Mouse (Mus musculus): ENCODE measurements around the gene Glis3. TPM values are rescaled to one million over a fixed set of nuclear protein-coding genes. Genes with fewer than 3 reads are reported as not detected.

Glis3 gene
- polyA plus RNA-seq, 1 experiment from 2014 or later = 4.4 TPM

DNA sequence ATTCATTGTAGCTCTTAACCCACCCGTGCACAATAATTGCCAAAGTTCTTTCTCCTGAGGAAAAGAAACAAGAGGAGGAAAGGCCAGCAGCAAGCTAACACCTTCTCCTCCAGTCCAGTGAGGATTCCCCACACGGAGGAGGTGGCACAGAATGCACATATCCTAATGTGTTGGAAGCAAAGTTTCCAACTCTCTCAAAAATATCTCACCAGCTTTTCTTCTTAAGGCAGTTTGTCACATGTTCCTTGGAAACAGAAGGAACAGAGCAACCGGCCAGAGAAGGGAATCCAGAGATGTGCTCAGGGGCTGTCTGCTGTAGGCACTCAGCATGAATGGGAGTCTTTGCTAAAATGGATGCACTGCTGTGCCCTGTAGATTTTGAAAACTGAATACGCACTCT, 441.8 kb downstream of the Glis3 start:
- no peak overlapping the region for H3K9ac ChIP-seq (replicated peaks; ENCODE audit: low read length)
- no peaks in the 10 kb centered on the region for H3K36me3 ChIP-seq (ENCODE audit: control insufficient read depth, insufficient read depth, low read length)
- no peak overlapping the region for H3K4me2 ChIP-seq (ENCODE audit: low read length)
- no peaks in the 10 kb centered on the region for H3K9me3 ChIP-seq (ENCODE audit: control insufficient read depth, low read length)
- ATAC-seq (ENCODE audit: low FRiP score, low TSS enrichment) = no peak
- no peaks in the 10 kb centered on the region for H3K4me1 ChIP-seq (ENCODE audit: control insufficient read depth, insufficient read depth, low read length)
- DNase-seq = no peak
- WGBS = 91% methylated on average over 4 of the region's 4 CpGs
- H3K27ac ChIP-seq (replicated peaks; ENCODE audit: low read depth, low read length) = no peak overlapping the region
- no peaks in the 10 kb centered on the region for H3K27me3 ChIP-seq (ENCODE audit: control insufficient read depth, insufficient read depth, low read length)
- H3K4me3 ChIP-seq (replicated peaks; ENCODE audit: low read depth, low read length) = no peak overlapping the region

DNA sequence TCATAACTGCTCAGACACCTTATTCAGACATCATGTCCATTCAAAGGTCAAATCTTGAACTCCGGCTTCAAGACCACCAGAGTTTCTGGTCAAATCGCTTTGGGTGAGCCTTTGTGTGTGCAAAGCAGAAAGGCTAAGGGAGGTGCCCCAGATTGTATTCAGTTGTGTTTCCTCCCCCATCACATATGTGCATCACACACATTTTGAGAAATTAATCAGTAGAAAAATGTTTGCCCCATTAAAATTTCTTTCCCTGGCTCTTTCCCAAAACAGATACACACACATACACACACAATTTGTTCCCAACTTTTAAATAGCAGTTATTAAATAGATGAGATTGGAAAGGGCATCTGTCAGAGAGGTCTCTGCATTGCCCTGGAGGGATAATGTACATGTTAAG, 442.3 kb downstream of the Glis3 start:
- no peak overlapping the region for H3K9ac ChIP-seq (replicated peaks; ENCODE audit: low read length)
- WGBS = 96% methylated on average over 2 of the region's 2 CpGs
- H3K36me3 ChIP-seq (ENCODE audit: control insufficient read depth, insufficient read depth, low read length) = no peaks in the 10 kb centered on the region
- ATAC-seq (ENCODE audit: low FRiP score, low TSS enrichment) = no peak
- H3K4me2 ChIP-seq (ENCODE audit: low read length) = no peak overlapping the region
- H3K4me1 ChIP-seq (ENCODE audit: control insufficient read depth, insufficient read depth, low read length) = no peaks in the 10 kb centered on the region
- no peak for DNase-seq
- H3K27me3 ChIP-seq (ENCODE audit: control insufficient read depth, insufficient read depth, low read length) = no peaks in the 10 kb centered on the region
- H3K4me3 ChIP-seq (replicated peaks; ENCODE audit: low read depth, low read length) = no peak overlapping the region
- H3K9me3 ChIP-seq (ENCODE audit: control insufficient read depth, low read length) = no peaks in the 10 kb centered on the region
- no peak overlapping the region for H3K27ac ChIP-seq (replicated peaks; ENCODE audit: low read depth, low read length)

GRCm38 (mm10) chr19:28235571-28235970, 444.3 kb downstream of the Glis3 start:
- 85% methylated on average over 5 of the region's 5 CpGs for WGBS
- no peak overlapping the region for H3K4me2 ChIP-seq (ENCODE audit: low read length)
- ATAC-seq (ENCODE audit: low FRiP score, low TSS enrichment) = no peak

GRCm38 (mm10) chr19:28235096-28235495, 444.8 kb downstream of the Glis3 start:
- ATAC-seq (ENCODE audit: low FRiP score, low TSS enrichment) (no peak), DNase-seq (no peak)
- Histone ChIP-seq H3K9ac (replicated peaks; ENCODE audit: low read length) (no peak overlapping the region), H3K36me3 (ENCODE audit: control insufficient read depth, insufficient read depth, low read length) (no peaks in the 10 kb centered on the region), H3K27me3 (ENCODE audit: control insufficient read depth, insufficient read depth, low read length) (no peaks in the 10 kb centered on the region), H3K9me3 (ENCODE audit: control insufficient read depth, low read length) (no peaks in the 10 kb centered on the region), H3K4me3 (replicated peaks; ENCODE audit: low read depth, low read length) (no peak overlapping the region), H3K4me2 (ENCODE audit: low read length) (no peak overlapping the region), H3K4me1 (ENCODE audit: control insufficient read depth, insufficient read depth, low read length) (no peaks in the 10 kb centered on the region), H3K27ac (replicated peaks; ENCODE audit: low read depth, low read length) (no peak overlapping the region)
- WGBS = 92% methylated on average over 9 of the region's 9 CpGs

More at GRCm38 (mm10) chr19:28235571-28235970, 444.3 kb downstream of the Glis3 start:
- H3K9ac ChIP-seq (replicated peaks; ENCODE audit: low read length) = no peak overlapping the region
- no peak overlapping the region for H3K27ac ChIP-seq (replicated peaks; ENCODE audit: low read depth, low read length)
- DNase-seq = no peak
- H3K36me3 ChIP-seq (ENCODE audit: control insufficient read depth, insufficient read depth, low read length) = no peaks in the 10 kb centered on the region
- no peak overlapping the region for H3K4me3 ChIP-seq (replicated peaks; ENCODE audit: low read depth, low read length)
- no peaks in the 10 kb centered on the region for H3K27me3 ChIP-seq (ENCODE audit: control insufficient read depth, insufficient read depth, low read length)
- no peaks in the 10 kb centered on the region for H3K9me3 ChIP-seq (ENCODE audit: control insufficient read depth, low read length)
- H3K4me1 ChIP-seq (ENCODE audit: control insufficient read depth, insufficient read depth, low read length) = no peaks in the 10 kb centered on the region

DNA sequence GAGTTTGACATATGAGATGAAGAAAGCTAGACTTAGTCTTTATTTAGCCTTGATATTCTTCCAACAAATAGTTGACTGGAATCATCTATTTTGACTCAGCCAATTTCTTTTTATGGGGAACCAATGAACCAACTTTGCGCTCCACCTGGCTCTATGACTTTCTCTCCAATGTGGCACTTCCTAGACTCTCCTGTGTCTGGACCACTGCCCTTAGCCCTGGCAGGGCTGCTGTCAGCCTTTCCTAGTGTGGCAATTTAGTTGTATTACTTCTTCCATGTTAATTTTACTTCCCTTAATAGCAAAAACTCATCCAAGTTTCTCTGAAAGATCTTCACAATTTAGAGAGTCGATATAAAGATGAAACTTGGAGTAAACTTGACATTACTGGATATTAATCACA, 445.2 kb downstream of the Glis3 start:
- Histone ChIP-seq H3K27me3 (ENCODE audit: control insufficient read depth, insufficient read depth, low read length) (no peaks in the 10 kb centered on the region), H3K27ac (replicated peaks; ENCODE audit: low read depth, low read length) (no peak overlapping the region), H3K4me3 (replicated peaks; ENCODE audit: low read depth, low read length) (no peak overlapping the region), H3K4me1 (ENCODE audit: control insufficient read depth, insufficient read depth, low read length) (no peaks in the 10 kb centered on the region), H3K9ac (replicated peaks; ENCODE audit: low read length) (no peak overlapping the region), H3K9me3 (ENCODE audit: control insufficient read depth, low read length) (no peaks in the 10 kb centered on the region), H3K4me2 (ENCODE audit: low read length) (no peak overlapping the region), H3K36me3 (ENCODE audit: control insufficient read depth, insufficient read depth, low read length) (no peaks in the 10 kb centered on the region)
- DNase-seq (no peak), ATAC-seq (ENCODE audit: low FRiP score, low TSS enrichment) (no peak)
- WGBS = 96% methylated on average over 2 of the region's 2 CpGs

GRCm38 (mm10) chr19:28231511-28231910, 448.4 kb downstream of the Glis3 start:
- Histone ChIP-seq H3K27me3 (ENCODE audit: control insufficient read depth, insufficient read depth, low read length) (no peaks in the 10 kb centered on the region), H3K27ac (replicated peaks; ENCODE audit: low read depth, low read length) (no peak overlapping the region), H3K4me3 (replicated peaks; ENCODE audit: low read depth, low read length) (no peak overlapping the region), H3K4me2 (ENCODE audit: low read length) (no peak overlapping the region), H3K4me1 (ENCODE audit: control insufficient read depth, insufficient read depth, low read length) (no peaks in the 10 kb centered on the region), H3K36me3 (ENCODE audit: control insufficient read depth, insufficient read depth, low read length) (no peaks in the 10 kb centered on the region), H3K9ac (replicated peaks; ENCODE audit: low read length) (no peak overlapping the region), H3K9me3 (ENCODE audit: control insufficient read depth, low read length) (no peaks in the 10 kb centered on the region)
- ATAC-seq (ENCODE audit: low FRiP score, low TSS enrichment) (no peak), DNase-seq (no peak)
- 78% methylated on average over 3 of the region's 3 CpGs for WGBS

DNA sequence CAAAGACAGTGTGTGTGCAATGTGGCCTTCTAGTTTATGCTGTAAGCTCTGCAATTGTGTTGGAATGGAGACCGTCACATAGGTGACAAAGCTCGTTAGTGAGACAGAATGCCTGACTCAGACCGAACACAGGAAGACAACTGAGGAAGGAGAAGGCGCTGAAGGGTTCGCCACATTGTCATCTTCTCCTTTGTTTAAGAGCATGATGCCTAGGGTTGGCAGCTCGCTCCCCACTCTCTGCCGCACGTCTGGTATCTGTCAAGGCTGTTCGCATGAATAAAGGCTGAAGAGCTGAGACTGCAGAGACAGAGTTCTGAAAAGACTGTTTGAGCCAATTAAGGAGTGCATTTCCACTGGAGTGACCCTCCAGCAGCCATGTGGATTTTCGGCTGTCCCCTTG, 452.4 kb downstream of the Glis3 start:
- DNase-seq (peak; percentile 15), ATAC-seq (ENCODE audit: low FRiP score, low TSS enrichment) (no peak)
- no peak overlapping the region for H3K27ac ChIP-seq (replicated peaks; ENCODE audit: low read depth, low read length)
- H3K9ac ChIP-seq (replicated peaks; ENCODE audit: low read length) = no peak overlapping the region
- 38% methylated on average over 10 of the region's 10 CpGs for WGBS
- no peak overlapping the region for H3K4me2 ChIP-seq (ENCODE audit: low read length)
- no peak overlapping the region for H3K4me3 ChIP-seq (replicated peaks; ENCODE audit: low read depth, low read length)
- no peaks in the 10 kb centered on the region for H3K27me3 ChIP-seq (ENCODE audit: control insufficient read depth, insufficient read depth, low read length)
- H3K4me1 ChIP-seq (ENCODE audit: control insufficient read depth, insufficient read depth, low read length) = no peaks in the 10 kb centered on the region
- H3K9me3 ChIP-seq (ENCODE audit: control insufficient read depth, low read length) = no peaks in the 10 kb centered on the region
- H3K36me3 ChIP-seq (ENCODE audit: control insufficient read depth, insufficient read depth, low read length) = no peaks in the 10 kb centered on the region

DNA sequence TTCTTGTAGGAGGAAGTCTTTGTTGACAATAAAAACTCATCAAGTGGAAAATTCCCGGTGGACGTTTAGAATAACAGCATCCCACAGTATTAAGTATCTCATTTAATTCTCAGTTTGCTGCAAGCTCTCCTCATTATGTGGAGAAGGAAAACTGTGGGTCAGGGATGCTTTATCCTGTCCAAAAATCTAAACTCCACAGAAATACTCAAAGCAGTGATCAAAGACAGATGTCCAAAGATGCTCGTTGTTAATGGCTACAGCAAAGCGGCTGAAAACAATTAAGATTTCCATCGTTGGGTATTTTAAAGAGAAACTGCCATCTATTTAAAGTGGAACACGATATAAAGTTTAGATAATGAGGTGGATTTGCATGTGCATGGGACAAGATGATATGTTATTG, 454.2 kb downstream of the Glis3 start:
- 84% methylated on average over 6 of the region's 6 CpGs for WGBS
- Histone ChIP-seq H3K9ac (replicated peaks; ENCODE audit: low read length) (no peak overlapping the region), H3K4me2 (ENCODE audit: low read length) (no peak overlapping the region), H3K27me3 (ENCODE audit: control insufficient read depth, insufficient read depth, low read length) (no peaks in the 10 kb centered on the region), H3K4me3 (replicated peaks; ENCODE audit: low read depth, low read length) (no peak overlapping the region), H3K36me3 (ENCODE audit: control insufficient read depth, insufficient read depth, low read length) (no peaks in the 10 kb centered on the region), H3K27ac (replicated peaks; ENCODE audit: low read depth, low read length) (no peak overlapping the region), H3K9me3 (ENCODE audit: control insufficient read depth, low read length) (no peaks in the 10 kb centered on the region; the same call in 1 of the 2 replicates), H3K4me1 (ENCODE audit: control insufficient read depth, insufficient read depth, low read length) (no peaks in the 10 kb centered on the region)
- DNase-seq (no peak), ATAC-seq (ENCODE audit: low FRiP score, low TSS enrichment) (no peak)

- H3K27me3 ChIP-seq (ENCODE audit: control insufficient read depth, insufficient read depth, low read length) = no peaks in the 10 kb centered on the region
- H3K4me2 ChIP-seq (ENCODE audit: low read length) = no peak overlapping the region
- H3K36me3 ChIP-seq (ENCODE audit: control insufficient read depth, insufficient read depth, low read length) = no peaks in the 10 kb centered on the region
- H3K4me3 ChIP-seq (replicated peaks; ENCODE audit: low read depth, low read length) = no peak overlapping the region
- no peaks in the 10 kb centered on the region for H3K9me3 ChIP-seq (ENCODE audit: control insufficient read depth, low read length)
- no peaks in the 10 kb centered on the region for H3K4me1 ChIP-seq (ENCODE audit: control insufficient read depth, insufficient read depth, low read length)
- H3K27ac ChIP-seq (replicated peaks; ENCODE audit: low read depth, low read length) = no peak overlapping the region
- no peak for ATAC-seq (ENCODE audit: low FRiP score, low TSS enrichment)
- 93% methylated on average over 4 of the region's 4 CpGs for whole genome bisulfite sequencing
- H3K9ac ChIP-seq (replicated peaks; ENCODE audit: low read length) = no peak overlapping the region
- no peak for DNase-seq
These were observed 468.2 kb downstream of the Glis3 start for GRCm38 (mm10) chr19:28211630-28212029.

All from midbrain, embryonic 14.5 days (tissue).